Mouse (Mus musculus) CH12.LX (cell line): ENCODE results near the gene Prrt4.

Experiments
- CHD1 ChIP-seq: IDR thresholded peaks from 2 replicates; pipeline ENCODE4 v1.6.1; 2012; ENCODE audit warnings: low read depth, low read length, improper control_type of control experiment, inconsistent platforms
- CTCF ChIP-seq, 2 experiments: IDR thresholded peaks in 1 of 2; conservative IDR thresholded peaks in 1 of 2; 2 replicates each; pipeline ENCODE4 v1.5.1; 2011 to 2012; ENCODE audit warnings: low read depth in 2 of 2, low read length in 2 of 2, improper control_type of control experiment in 1 of 2, inconsistent platforms in 1 of 2, mild to moderate bottlenecking in 1 of 2, moderate library complexity in 1 of 2
- ETS1 ChIP-seq: conservative IDR thresholded peaks from 2 replicates; pipeline ENCODE4 v1.6.1; 2012; ENCODE audit warnings: low read depth, mild to moderate bottlenecking, inconsistent platforms, low read length, improper control_type of control experiment, moderate library complexity
- JUND ChIP-seq: conservative IDR thresholded peaks from 2 replicates; pipeline ENCODE4 v1.6.1; 2011; ENCODE audit warnings: low read depth, low read length, improper control_type of control experiment
- MAFK ChIP-seq: IDR thresholded peaks from 2 replicates; pipeline ENCODE4 v1.6.1; 2011; ENCODE audit warnings: low read length, improper control_type of control experiment; ENCODE audit not compliant: insufficient replicate concordance
- MAX ChIP-seq: IDR thresholded peaks from 2 replicates; pipeline ENCODE4 v1.6.1; 2011; ENCODE audit warnings: low read length, improper control_type of control experiment
- MYC ChIP-seq: IDR thresholded peaks from 2 replicates; pipeline ENCODE4 v1.6.1; 2011; ENCODE audit warnings: low read depth, mild to moderate bottlenecking, improper control_type of control experiment, low read length
- NELFE ChIP-seq: IDR thresholded peaks from 2 replicates; pipeline ENCODE4 v1.6.1; 2011; ENCODE audit warnings: low read depth, low read length, improper control_type of control experiment
- POLR2A ChIP-seq: IDR thresholded peaks from 2 replicates; pipeline ENCODE4 v1.6.1; 2011; ENCODE audit warnings: low read depth, mild to moderate bottlenecking, improper control_type of control experiment, low read length
- TCF12 ChIP-seq: IDR thresholded peaks from 2 replicates; pipeline ENCODE4 v1.6.1; 2014; ENCODE audit warnings: low read depth, mild to moderate bottlenecking, inconsistent platforms, low read length, improper control_type of control experiment
- USF2 ChIP-seq: conservative IDR thresholded peaks from 2 replicates; pipeline ENCODE4 v1.6.1; 2011; ENCODE audit warnings: low read depth, low read length, improper control_type of control experiment
- ZC3H11A ChIP-seq: IDR thresholded peaks from 2 replicates; pipeline ENCODE4 v1.6.1; 2012; ENCODE audit warnings: low read depth, mild to moderate bottlenecking, inconsistent platforms, low read length, improper control_type of control experiment
- ZMIZ1 ChIP-seq: IDR thresholded peaks from 2 replicates; pipeline ENCODE4 v1.6.1; 2012; ENCODE audit warnings: low read depth, mild to moderate bottlenecking, inconsistent platforms, low read length, improper control_type of control experiment
- ZNF384 ChIP-seq: IDR thresholded peaks from 2 replicates; pipeline ENCODE4 v1.6.1; 2012; ENCODE audit warnings: low read depth, low read length, improper control_type of control experiment, inconsistent platforms

- no peak for TF ChIP-seq POLR2A
- TF ChIP-seq CTCF (conservative IDR thresholded peaks at IDR 0.05 in 1 of 2, IDR thresholded peaks at IDR 0.05 in 1 of 2; ENCODE audit: low read depth in 2 of 2, low read length in 2 of 2), result no peak
- TF ChIP-seq ZNF384, result no peak
- no peak for TF ChIP-seq JUND
- no peak for TF ChIP-seq MAX
- TF ChIP-seq NELFE, result no peak
- no peak for TF ChIP-seq USF2
- no peak for TF ChIP-seq ZC3H11A
- TF ChIP-seq TCF12, result no peak
- no peak for TF ChIP-seq ZMIZ1
- no peak for TF ChIP-seq MYC
- no peak for TF ChIP-seq CHD1
- no peak for TF ChIP-seq MAFK
- TF ChIP-seq ETS1, result no peak
Measured at GRCm38 (mm10) chr6:29179843-29180242, 459 bp upstream of the Prrt4 start.
